In genomic region chr7:34258407-34258806, GRCm38 (mm10) we compare ENCODE assay signal across 25 mouse cellular contexts. TPM values are rescaled to one million over a fixed set of nuclear protein-coding genes. Genes with fewer than 3 reads are reported as not detected.
DNase-seq lines count a peak whose midpoint lies in the region; ATAC-seq and TF ChIP-seq lines count a peak whose summit lies in the region.
"Had no signal": no experiment of that assay in that cellular context is flagged by ENCODE, and none has a peak within 500 bp of the region (broad histone marks: within the 10 kb centered on the region; RNA-seq: fewer than 3 reads in every experiment).

No protein-coding gene starts in this region.

- WGBS in limb, embryonic 14.5 days, result 42% methylated on average over 1 of the region's 1 CpGs

- TF ChIP-seq CTCF in embryonic fibroblast, embryonic 13.5 days (IDR thresholded peaks at IDR 0.05; ENCODE audit: borderline replicate concordance, insufficient read depth, low read length), result no peak
- no peak for TF ChIP-seq CTCF in layer of hippocampus, adult 2 months (conservative IDR thresholded peaks at IDR 0.05)

- H3K27ac ChIP-seq in brown adipose tissue, adult 24 weeks (replicated peaks; ENCODE audit: low read depth, low read length), result 0 out of 2 replicates have a peak overlapping the region, but pooled peaks have one; percentile 23
- peak overlapping the region; percentile 52; the same call in 1 of the 2 replicates for H3K27ac ChIP-seq in embryonic fibroblast, embryonic 13.5 days (ENCODE audit: insufficient read depth, low read length)
- peak overlapping the region; percentile 68 for H3K27ac ChIP-seq in limb, embryonic 14.5 days (replicated peaks; ENCODE audit: low read depth, low read length)
- H3K27ac ChIP-seq in layer of hippocampus, adult 2 months, result no peak overlapping the region; the same call in none of the 2 replicates
- H3K27ac ChIP-seq: forebrain, embryonic 12.5 days; heart, embryonic 10.5 days; hindbrain, embryonic 12.5 days had no signal

- no peaks in the 10 kb centered on the region for H3K27me3 ChIP-seq in limb, embryonic 14.5 days (ENCODE audit: control insufficient read depth, insufficient read depth, low read length)
- H3K27me3 ChIP-seq: forebrain, embryonic 12.5 days; hindbrain, embryonic 12.5 days had no signal

- no peaks in the 10 kb centered on the region for H3K9me3 ChIP-seq in limb, embryonic 14.5 days (ENCODE audit: control insufficient read depth, low read length)
- H3K9me3 ChIP-seq: forebrain, embryonic 12.5 days; heart, embryonic 10.5 days; hindbrain, embryonic 12.5 days had no signal

- no peak overlapping the region for H3K4me2 ChIP-seq in limb, embryonic 14.5 days (replicated peaks; ENCODE audit: low read depth, low read length, severe bottlenecking)
- H3K4me2 ChIP-seq: forebrain, embryonic 12.5 days; hindbrain, embryonic 12.5 days had no signal

- H3K4me3 ChIP-seq in brown adipose tissue, adult 24 weeks (ENCODE audit: insufficient read depth, low read depth, low read length), result no peak overlapping the region
- H3K4me3 ChIP-seq in embryonic fibroblast, embryonic 13.5 days (ENCODE audit: insufficient read depth, low read length), result no peak overlapping the region
- H3K4me3 ChIP-seq in limb, embryonic 14.5 days (replicated peaks; ENCODE audit: low read length), result no peak overlapping the region
- H3K4me3 ChIP-seq in layer of hippocampus, adult 2 months, result no peak overlapping the region
- H3K4me3 ChIP-seq: forebrain, embryonic 12.5 days; heart, embryonic 10.5 days; hindbrain, embryonic 12.5 days had no signal

- peak; percentile 50; the same call in 1 of the 2 replicates for ATAC-seq in limb, embryonic 14.5 days (ENCODE audit: low FRiP score, low read depth)
- ATAC-seq: forebrain, embryonic 16.5 days; hindbrain, embryonic 16.5 days; inflammation-experienced regulatory T-cells, adult 6 months; intestine, postnatal 0 days had no signal

- peaks cover 10% of the 10 kb centered on the region; the same call in 1 of the 2 replicates for H3K4me1 ChIP-seq in brown adipose tissue, adult 24 weeks (ENCODE audit: control insufficient read depth, insufficient read depth, insufficient read length, low read length)
- no peaks in the 10 kb centered on the region for H3K4me1 ChIP-seq in embryonic fibroblast, embryonic 13.5 days (ENCODE audit: control insufficient read depth, insufficient read depth, low read length)
- 0 out of 2 replicates have a peak, but pooled peaks cover 10% of the 10 kb centered on the region for H3K4me1 ChIP-seq in limb, embryonic 14.5 days (ENCODE audit: control insufficient read depth, insufficient read depth, low read length)
- H3K4me1 ChIP-seq: forebrain, embryonic 12.5 days; heart, embryonic 10.5 days; hindbrain, embryonic 12.5 days had no signal

- no peak for TF ChIP-seq POLR2A in embryonic fibroblast, embryonic 13.5 days (IDR thresholded peaks at IDR 0.05; ENCODE audit: low read depth, low read length)
- TF ChIP-seq POLR2A in limb, embryonic 14.5 days (IDR thresholded peaks at IDR 0.05; ENCODE audit: borderline replicate concordance, extremely low read depth, insufficient read depth, insufficient read length), result no peak

- H3K36me3 ChIP-seq in limb, embryonic 14.5 days (ENCODE audit: control insufficient read depth, insufficient read depth, low read length), result peaks cover 69% of the 10 kb centered on the region

- H3K9ac ChIP-seq in limb, embryonic 14.5 days (ENCODE audit: low read depth, low read length, severe bottlenecking), result no peak overlapping the region
- H3K9ac ChIP-seq: forebrain, embryonic 12.5 days; hindbrain, embryonic 12.5 days had no signal

- DNase-seq in NIH3T3 (ENCODE audit: low read depth), result peak; percentile 36
- peak; percentile 27 for DNase-seq in limb, embryonic 14.5 days (ENCODE audit: low spot score)
- DNase-seq in layer of hippocampus, adult 2 months (ENCODE audit: low spot score in 2 of 2), result no peak
- DNase-seq in cerebellum, adult 11-12 months, result no peak
- DNase-seq in cerebellum, adult 9-11 months, result no peak
- DNase-seq: adrenal gland, adult 8-10 months; adrenal gland, postnatal 36 days; cerebellum, adult 11 months; cerebellum, adult 9-10 months; cerebellum, postnatal 36 days; gastrocnemius, postnatal 10 days; heart, adult 18-20 months; heart, postnatal 10 days; heart, postnatal 4 days had no signal

RNA-seq across cellular contexts. Expression of gene Gm6096, which starts 7.6 kb away (rescaled TPM):
- not detected in 2 replicates for polyA plus RNA-seq in brown adipose tissue, adult 24 weeks (2012; ENCODE audit: insufficient read depth, insufficient read length, missing spikeins)
- polyA plus RNA-seq in embryonic fibroblast, embryonic 13.5 days (2011; ENCODE audit: insufficient read length, low read depth, missing spikeins), result not detected in 2 replicates
- polyA plus RNA-seq in limb, embryonic 14.5 days (2012; rRNA removed), result not detected in 2 replicates
- 0.54 and 0.55 TPM in 2 replicates for polyA plus RNA-seq in limb, embryonic 14.5 days (2014; fragmentation: Nextera tagmentation; extraction: Ambion mirVana)
- not detected for total RNA-seq in layer of hippocampus, adult 2 months (2021)
- total RNA-seq: adrenal gland, adult 8-10 months; adrenal gland, postnatal 36 days; ES-E14; gastrocnemius, postnatal 10 days; gastrocnemius, postnatal 4 days; heart, adult 18-20 months; heart, postnatal 10 days; heart, postnatal 4 days had no signal
- polyA plus RNA-seq: forebrain, embryonic 12.5 days; heart, embryonic 10.5 days; hindbrain, embryonic 12.5 days; inflammation-experienced regulatory T-cells, adult 6 months; intestine, postnatal 0 days had no signal

RNA-seq across cellular contexts. Expression of gene Gpi1, which starts 28.3 kb away (rescaled TPM):
- 1,085 and 1,523 TPM in 2 replicates for polyA plus RNA-seq in brown adipose tissue, adult 24 weeks (2012; ENCODE audit: insufficient read depth, insufficient read length, missing spikeins)
- 244 and 331 TPM in 2 replicates for polyA plus RNA-seq in embryonic fibroblast, embryonic 13.5 days (2011; ENCODE audit: insufficient read length, low read depth, missing spikeins)
- polyA plus RNA-seq in limb, embryonic 14.5 days (2012; rRNA removed), result 256 and 301 TPM in 2 replicates
- 275 and 281 TPM in 2 replicates for polyA plus RNA-seq in limb, embryonic 14.5 days (2014; fragmentation: Nextera tagmentation; extraction: Ambion mirVana)
- total RNA-seq in layer of hippocampus, adult 2 months (2021), result 100 to 1,000 TPM; 773 TPM

RNA-seq across cellular contexts. Expression of gene 4931406P16Rik, which starts 54.9 kb away (rescaled TPM):
- 19.2 and 24.8 TPM in 2 replicates for polyA plus RNA-seq in brown adipose tissue, adult 24 weeks (2012; ENCODE audit: insufficient read depth, insufficient read length, missing spikeins)
- 49.8 and 62.1 TPM in 2 replicates for polyA plus RNA-seq in embryonic fibroblast, embryonic 13.5 days (2011; ENCODE audit: insufficient read length, low read depth, missing spikeins)
- polyA plus RNA-seq in limb, embryonic 14.5 days (2012; rRNA removed), result 34.3 and 41.9 TPM in 2 replicates
- 31.6 and 39.3 TPM in 2 replicates for polyA plus RNA-seq in limb, embryonic 14.5 days (2014; fragmentation: Nextera tagmentation; extraction: Ambion mirVana)
- 10 to 100 TPM; 36.6 to 41.1 TPM for total RNA-seq in layer of hippocampus, adult 2 months (2021)

Comparison
In these comparisons a context has a peak if more than half of its experiments do, and no peak if none do; other contexts are left out.
1. DNase-seq: peak in NIH3T3 (single experiment) and limb, embryonic 14.5 days (single experiment); none in layer of hippocampus, adult 2 months (0 of 2), cerebellum, adult 11-12 months (single experiment) and cerebellum, adult 9-11 months (single experiment).